Mouse (Mus musculus) kidney, adult 2 months (tissue): ENCODE data around the gene Pm20d2.

ENCODE experiments used
- CTCF ChIP-seq: fragments of 200-500 bp; conservative IDR thresholded peaks from 2 replicates; pipeline ENCODE4 v1.5.1; 2011; ENCODE audit warnings: low read depth, mild to moderate bottlenecking, control low read depth, low read length, moderate library complexity, mixed read lengths; ENCODE audit not compliant: insufficient read depth, insufficient read length
- POLR2A ChIP-seq: fragments of 200-500 bp; IDR thresholded peaks from one replicate; pipeline ENCODE4 v1.6.1; 2011; ENCODE audit warnings: low read depth, low read length, control low read depth

DNA sequence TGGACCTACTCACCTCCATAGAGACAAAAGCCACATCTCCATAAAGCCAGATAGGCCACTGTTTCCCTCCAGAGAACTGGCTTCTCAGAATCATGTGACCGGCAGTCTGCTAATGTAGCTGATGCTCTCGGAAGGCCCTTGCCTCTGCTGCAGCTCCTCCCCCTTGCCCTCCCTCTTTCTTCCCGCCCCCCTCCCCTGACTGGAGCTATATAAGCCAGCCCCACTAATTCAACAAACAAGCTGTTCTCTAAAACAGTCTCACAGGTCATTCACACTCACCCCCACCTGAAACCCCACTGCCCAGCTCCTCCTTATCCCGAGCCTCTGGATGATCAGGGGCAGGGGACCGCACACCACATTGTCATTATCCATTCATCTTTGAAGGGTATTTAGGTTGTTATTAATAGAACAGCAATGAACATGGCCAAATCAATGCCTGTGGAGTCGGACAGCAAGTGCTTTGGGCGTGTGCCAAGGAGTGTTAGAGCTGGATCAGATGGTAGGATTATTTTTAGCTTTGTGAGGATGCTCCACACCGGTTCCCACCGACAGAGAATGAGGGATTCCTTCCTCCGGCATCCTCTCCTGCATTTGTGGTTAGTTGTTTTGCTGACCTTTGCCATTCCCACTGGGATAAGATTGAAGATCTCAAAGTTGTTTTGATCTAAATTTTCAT is 64.0 kb downstream of the Pm20d2 start:
- TF ChIP-seq CTCF: no peak
- no peak for TF ChIP-seq POLR2A
